Mouse (Mus musculus) CD8-positive naive resting alpha-beta T cell, adult 2 months (primary cell): Measurements from ENCODE around the gene Ptafr.

Experiments used
- DNase-seq, 2 experiments: peaks; one replicate each; pipeline ENCODE4 v3.0.0; 2022; ENCODE audit warnings: low read depth in 2 of 2, low spot score in 2 of 2

Gene Ptafr

DNA sequence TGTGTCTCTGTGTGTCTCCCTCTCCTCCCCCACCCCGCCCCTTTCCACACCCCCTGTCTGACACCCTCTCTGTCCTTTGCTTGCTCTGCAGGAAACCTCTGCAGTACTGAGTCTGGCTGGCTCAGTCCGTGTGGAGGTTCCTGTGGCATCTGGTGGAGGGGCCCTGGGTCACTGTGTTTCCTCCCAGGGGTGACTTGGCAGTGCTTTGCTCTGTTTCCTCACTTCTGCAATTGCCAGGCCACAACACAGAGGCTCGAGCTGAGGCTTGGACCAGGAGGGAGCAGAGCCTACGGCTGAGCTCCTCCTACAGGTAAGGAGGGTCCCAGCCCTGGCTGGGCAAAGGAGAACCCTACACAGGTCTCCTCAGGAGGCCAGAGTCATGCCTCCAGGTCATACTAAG, at the start of gene Ptafr:
Gene Ptafr, plus strand, starts transcription at position 103 of the 400 bp plus-strand sequence.
- DNase-seq, result no peak

DNA sequence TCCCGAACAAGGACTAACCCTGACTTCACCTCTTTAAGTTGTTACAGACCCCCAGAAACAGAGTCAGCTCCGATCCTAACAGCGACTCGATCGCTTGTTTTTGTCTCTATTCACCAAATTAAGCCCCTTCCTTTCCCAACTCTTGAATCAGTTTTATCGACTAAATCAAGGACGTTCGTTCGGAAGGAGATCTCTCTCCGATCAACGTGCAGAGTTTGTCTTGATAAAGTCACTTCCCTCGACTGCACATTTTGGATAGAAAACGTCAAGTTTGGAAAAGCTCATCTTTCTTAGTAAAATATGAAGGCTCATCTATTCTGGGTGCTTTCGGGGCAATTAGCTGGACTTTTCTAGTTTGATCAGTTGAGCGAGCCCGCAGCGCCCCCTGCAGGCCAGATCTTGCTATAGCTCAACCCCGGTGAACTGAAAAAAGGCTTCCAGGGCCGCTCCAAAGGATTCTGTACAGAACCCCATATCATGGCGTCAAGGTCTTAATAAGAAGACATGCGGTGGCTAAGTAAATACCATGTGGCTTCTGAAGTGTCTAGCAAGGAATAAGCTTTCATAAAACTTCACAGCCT, 49.2 kb upstream of the Ptafr start:
- DNase-seq, result peak; percentile 78 to 83

DNA sequence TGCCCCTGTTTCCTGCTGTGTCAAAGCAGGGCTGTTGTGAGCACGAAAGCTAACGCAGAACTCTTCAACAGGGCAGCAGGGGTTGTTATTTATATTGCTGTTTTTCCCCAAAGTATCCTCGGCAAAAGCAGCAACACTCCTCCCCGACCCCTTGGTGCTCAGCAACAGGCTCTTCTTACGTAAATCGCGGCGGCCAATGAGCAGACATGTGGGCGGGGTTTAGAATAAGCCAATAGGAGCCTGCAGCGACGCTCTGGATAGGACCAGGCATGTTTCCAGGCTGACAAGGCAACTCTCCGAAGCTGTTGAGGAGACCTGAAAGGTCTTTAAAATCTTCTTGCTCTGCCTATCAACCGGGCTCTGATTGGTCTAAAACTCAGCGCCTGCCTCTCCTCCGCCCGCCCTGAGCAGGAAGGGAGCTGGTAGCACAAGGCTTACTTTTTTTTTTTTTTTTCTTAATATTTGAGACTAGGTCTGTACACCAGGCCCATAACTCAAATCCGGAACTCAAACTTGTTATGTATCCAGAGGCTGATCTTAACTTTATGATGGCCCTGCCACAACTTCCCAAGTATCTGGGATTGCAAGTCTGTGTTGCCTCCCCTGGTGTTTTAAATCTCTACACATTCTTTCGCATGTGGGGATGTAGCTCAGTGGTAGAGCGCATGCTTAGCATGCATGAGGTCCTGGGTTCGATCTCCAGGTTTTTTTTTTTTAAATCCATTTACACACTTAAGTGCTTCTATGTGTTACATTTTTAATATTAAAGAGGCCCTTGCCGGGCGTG, 48.3 kb upstream of the Ptafr start:
- DNase-seq, result peak; percentile 83 to 87

DNA sequence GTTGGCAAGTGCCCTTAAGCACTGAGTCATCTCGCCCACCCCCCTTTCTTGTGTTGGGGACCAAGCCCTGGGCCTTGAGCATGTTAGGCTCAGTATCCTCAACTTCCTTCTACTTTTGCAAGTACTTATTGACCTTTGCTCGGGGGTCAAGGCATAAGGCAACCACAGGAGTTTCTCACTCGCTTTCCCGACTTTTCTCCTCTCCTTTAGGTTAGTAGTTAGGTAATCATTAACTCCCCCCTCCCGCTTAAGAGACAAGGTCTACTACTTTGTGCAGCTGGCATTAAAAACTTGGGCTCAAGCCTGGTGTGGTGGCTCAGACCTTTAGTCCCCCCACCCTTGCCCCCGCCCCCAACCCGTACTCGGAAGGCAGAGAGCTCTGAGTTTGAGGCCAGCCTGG, 45.8 kb upstream of the Ptafr start:
- DNase-seq, result no peak

DNA sequence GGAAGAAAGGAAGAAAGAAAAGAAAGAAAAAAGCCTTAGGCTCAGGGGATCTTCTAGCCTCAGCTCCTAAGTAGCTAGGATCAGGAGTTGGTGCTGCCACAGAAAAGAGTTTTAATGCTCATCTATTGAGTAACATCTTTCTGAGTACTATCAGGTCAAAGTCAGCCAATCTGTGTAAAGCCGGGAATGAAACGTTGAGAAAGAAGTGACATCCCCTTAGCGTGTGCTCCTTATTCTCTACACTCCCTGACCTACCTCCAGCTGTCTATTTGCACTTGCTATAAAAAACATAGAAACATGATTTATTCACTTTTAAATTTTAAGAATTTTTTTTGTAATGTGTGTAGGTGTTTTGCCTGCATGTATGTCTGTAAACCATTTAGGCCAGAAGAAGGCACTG, 44.7 kb upstream of the Ptafr start:
- no peak for DNase-seq

DNA sequence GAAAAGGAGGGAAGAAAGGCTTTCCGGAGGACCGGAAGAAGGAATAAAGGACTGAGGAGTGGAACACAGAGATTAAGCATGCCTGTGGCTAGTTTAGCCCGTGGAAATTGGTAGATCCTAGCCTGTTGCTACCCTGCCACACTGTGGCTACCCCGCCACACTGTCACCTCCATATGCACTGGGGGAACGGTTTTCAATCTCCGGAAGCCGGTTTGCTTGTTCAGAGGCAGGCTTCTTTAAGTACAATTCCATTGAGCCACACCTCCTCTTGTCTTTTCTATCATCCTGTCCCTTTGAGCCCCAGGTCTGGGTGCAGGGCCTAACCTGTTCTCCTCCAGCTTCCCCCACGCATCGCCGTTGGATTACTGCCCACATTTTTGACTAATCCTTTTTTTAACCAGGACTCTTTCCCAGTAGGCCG, 39.5 kb upstream of the Ptafr start:
- DNase-seq, result no peak

DNA sequence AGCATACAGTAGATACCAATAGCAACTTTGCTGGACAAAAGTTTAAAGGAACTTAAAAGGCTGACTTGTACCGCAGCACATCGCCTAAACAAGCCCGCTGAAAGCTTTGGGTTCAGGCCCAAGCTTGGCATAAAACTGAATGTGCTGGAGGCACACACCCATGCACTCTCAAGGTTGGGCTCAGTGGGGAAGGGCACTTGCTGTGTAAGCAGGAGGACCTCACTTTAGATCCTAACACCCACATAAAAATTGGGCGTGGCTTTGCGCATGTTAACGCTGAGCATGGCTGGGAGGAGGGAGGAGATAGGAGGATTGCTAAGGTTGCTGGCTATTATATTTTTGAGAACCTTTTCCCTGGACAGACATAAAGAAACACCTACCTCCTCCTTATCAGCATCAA, 39.1 kb upstream of the Ptafr start:
- DNase-seq, result no peak

DNA sequence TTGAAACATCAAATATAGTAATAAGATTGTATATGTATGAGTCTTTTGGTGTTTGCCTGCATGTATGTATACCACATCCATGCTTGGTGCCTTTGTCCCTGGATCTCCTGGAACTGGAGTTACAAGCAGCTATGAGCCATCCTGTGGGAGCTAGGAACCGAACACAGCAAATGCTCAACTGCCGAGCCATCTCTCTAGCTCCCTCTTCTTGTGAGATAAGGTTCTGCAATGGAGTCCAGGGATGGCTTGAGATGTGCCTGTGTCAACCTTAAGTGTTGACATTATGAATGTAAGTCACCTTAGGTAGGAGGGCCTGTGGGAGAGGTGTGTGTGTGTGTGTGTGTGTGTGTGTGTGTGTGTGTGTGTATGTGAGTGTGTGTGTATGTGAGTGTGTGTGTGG, 37.2 kb upstream of the Ptafr start:
- peak in 1 of 2 experiments; percentile 20 for DNase-seq

DNA sequence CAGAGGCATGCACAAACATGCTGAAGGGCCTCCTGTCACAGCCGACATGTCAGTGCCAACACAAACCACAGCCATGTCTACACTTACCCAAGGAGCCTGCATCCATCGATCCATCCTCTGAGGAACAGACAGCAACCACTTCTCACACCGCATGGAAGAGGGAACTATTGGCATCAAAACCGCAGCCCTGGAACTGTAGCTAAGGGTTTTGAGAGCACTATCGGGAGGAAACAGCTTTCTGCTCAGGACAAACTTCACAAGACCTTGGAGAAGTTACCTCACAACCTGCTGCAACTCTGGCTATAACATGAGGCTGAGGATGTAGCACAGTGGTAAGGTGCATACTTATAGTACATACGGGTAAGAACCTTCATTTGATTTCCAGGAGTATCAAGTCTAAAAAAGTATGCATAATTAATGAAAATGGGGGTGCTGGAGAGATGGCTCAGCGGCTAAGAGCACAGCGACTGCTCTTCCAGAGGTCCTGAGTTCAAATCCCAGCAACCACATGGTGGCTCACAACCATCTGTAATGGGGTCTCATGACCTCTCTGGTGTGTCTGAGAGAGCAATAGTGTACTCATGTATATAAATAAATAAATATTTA, 35.8 kb upstream of the Ptafr start:
- no peak for DNase-seq

DNA sequence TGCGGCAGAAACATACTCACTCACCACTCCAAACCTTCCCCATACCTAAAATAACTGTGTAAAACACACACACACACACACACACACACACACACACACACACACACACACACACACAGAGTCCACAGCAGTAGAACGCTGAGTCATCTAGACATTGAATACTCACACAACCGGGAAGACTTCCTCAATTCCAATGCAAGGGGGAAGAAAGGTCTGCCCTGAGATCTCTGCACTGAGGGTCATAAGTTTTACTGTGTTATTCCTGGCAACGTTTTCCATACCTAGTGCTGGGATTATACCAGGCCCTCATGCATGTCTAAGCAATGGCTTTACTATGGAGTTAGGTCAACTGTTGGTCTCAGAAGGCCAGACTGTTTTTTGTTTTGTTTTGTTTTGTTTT, 34.5 kb upstream of the Ptafr start:
- no peak for DNase-seq

DNA sequence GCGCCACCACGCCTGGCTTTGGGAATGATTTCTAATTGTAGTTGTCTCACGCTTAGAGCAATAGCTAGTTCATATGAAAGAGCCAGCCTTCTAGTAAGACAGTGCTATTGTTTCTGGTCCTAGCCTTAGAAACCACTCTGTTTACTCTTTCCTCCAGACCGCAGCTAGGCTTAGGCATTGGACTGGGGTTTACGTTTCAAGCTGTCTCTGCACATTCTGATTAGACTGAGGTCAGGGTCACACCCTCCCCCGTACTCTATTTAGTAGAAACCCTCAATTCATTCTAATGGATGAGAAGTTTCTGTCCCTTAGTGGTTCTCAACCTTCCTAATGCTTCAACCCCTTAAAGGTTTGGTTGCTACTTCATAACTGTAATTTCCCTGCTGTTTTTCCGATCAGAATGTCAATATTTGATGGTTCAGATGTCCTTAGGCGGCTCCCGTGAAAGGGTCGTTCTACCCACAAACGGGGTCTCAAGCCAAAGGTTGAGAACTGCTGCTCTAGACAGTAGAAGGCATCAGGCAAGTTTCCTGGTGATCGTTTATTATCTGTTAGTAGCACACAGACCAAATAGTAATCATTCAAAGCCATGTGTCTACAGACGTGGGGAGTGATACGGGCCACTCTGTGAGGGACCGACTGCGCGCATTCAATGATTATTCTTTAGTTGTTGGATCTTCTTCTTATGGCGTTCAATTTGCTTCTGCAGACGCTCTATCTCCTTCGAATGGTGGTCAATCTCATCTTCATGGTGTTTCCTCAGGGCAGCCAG, 33.6 kb upstream of the Ptafr start:
- DNase-seq, result no peak

DNA sequence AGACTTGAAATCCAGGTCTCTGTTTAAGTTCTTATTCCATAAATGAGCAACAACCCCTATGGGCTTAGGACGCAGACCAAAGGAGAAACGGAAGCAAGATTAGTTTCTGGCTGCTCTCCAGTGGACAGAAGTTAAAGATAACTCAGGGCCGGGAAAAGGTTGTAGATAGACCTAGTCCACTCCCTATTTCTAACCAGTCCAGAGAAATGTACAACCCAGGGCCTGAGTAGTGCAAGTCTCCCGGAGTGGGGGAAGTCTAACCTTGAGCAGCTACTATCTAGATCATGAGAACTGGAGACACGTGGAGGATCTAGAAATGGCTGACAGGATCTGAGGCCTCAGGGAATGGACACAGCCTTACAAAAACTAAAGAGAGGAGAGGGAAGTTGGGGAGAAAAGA, 31.4 kb upstream of the Ptafr start:
- no peak for DNase-seq

DNA sequence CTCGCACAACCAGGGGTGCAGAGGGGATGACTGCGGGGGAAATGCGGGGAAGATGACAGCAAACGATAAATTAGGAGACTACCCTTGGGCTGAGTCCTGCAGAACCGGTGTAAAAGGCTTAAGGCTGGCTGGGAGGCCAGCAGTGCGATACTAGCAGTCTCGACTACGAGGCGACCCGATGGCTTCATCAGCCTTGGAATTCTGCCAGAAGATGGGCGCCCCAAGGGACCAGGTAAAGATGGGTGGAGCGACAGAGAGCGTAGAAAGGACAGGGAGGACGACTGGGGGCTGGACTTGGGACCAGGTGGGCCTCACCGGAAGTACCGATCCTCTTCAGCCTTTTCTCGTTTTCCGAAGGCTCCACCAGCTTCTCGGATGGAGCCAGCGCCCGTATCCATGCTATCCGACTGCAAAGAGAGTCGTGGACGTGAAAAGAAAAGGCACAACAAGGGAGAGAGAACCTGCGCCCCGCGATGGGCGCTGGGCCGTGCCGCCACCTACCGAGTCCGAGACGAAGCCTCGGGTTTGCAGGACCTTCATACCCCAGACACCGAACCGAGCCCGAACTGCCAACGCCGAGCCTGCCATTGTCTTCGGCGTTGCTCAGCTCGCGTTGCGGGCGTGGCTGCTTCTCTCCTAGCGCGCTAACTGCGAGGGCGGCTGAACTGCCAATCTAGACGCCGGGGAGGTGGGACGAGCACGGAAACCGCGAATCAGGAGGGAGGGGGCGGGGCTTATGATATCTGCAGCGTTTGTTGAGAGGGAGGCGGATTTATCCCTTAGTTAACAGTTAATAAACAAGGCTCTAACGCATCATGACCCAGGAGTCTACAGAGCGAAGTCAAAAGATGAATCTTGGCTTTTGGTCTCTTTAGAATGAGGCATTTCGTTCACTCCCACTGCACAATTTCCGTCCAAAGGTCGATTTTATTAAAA, 30.6 kb upstream of the Ptafr start, which contains the start of gene Atpif1:
Gene Atpif1, minus strand, starts transcription at position 679 of the 936 bp plus-strand sequence.
- peak; percentile 78 to 82 for DNase-seq

DNA sequence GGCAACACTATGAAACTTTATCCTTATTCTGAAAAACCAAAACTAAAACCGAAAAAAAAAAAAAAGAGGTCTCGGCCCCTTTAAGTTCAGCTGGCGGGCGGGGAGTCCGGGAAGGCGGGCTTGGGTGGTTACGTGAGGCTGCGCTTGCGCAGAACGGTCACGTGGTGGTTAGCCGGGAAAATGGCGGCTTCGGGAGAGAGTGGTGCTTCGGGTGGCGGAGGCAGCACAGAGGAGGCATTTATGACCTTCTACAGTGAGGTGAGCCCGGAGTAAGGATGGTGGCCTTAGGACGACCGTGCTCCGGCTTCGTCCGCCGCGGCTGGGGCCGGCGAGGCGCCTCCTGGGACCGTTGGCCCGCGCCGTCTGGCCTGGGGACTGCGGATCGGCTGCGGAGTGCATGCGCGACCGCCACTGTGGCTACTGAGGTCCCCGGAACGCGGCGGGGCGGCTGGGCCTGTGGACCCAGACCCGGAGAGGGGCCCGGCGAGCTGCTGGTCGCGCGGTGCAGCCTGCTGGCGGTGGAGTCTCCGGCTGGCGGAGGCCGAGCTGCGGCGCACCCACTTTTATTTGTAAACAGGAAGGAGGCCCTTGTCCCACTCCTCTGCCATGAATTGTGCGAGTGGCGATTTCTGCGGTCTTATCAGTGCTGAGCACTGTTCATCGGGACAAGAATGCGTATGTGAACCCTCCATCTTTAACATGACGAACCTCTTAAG, 28.3 kb upstream of the Ptafr start, which contains the start of gene Dnajc8:
Gene Dnajc8, plus strand, starts transcription at position 145 of the 716 bp plus-strand sequence.
- peak; percentile 89 to 92 for DNase-seq

DNA sequence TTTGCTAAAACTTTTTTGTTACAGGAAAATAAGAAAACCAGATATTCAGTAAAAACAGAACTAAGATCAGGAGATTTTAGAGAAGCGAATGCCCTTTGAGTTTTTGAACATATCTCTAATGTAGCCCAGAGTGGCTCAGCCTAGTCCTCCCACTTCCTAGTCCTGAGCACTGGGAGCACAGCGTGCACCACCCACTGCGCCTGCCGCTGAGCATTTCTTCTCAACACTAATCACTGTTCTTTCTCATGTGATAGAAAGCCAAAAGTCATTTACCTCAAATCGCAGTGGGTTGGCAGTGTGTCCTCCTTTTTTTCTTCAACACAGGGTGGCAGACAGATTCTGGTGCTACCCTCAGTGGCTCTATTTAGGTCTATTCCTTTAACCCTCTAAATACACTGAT, 24.4 kb upstream of the Ptafr start:
- no peak for DNase-seq

DNA sequence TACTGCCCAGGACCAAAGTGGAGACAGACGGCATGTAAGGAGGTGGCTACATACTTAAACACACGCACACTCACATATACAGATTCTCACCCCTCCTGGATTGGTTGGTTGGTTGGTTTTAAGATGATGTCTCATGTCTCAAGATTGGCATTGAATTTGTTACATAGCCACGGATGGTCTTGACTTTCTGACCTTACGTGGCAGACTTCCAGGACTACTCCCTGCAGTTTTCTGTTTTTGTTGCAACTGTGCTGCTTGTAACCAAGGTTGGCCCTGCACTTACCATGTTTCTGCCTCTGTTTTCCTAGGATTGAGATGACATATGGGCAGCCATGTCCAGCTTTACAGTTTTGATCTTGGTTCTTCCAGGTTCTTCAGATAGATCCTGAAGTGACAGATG, 22.5 kb upstream of the Ptafr start:
- DNase-seq, result no peak

DNA sequence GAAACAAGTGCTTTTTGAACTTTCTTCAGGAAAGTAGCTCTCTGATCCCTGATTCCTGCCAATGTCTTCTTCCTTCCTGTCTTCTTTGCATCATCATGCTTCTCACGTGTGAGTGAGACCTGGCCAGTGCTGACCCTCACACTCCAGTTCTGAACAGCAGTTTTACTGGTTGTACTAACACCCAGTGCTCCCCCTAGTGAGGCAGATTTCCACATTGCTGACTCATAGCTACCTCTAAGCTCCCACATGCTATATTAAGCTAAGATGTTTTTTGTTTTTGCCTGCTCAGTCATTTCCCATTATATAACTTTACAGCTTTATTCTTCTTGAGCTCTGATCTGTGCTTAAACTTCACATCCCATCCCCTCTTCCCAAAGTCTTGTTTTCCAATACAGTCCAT, 21.1 kb upstream of the Ptafr start:
- no peak for DNase-seq

DNA sequence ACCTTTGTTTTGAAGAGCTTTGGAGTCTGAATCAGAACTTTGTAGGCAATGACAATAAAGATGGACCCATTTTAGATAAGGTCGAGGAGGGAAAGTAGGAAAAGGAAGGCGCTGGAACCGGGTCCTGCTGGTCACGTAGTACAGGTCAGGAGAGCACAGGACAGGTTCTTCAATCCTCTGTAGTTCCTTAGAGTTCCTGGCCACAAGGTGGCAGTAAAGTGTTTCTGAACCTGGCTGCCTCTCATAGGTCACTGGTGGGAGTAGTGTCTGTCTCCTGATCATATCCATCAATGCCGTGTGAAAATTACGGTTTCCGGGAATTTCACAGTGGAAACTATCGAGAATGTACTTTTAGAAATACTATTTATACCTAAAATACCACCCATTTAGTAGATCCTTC, 18.0 kb upstream of the Ptafr start:
- DNase-seq, result peak; percentile 32 to 59

DNA sequence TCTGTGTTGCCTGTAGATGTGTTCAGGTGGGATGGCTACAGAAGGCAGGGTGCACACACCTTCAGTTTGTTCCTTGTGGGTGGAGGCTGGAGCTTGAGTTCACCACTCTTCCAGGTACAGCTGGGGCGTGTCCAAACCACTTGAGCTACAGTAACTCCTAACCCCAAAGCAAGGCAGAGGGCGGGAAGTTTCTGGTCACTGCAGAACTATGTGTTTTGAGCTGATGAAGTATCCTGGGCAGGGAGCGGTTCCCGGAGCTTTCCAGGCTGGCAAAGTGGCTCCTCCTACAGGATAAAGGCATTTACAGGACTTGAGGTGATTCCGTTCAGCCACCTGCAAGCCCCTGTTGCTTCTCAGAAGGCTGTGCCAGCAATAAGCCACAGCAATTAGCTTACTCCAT, 9.6 kb upstream of the Ptafr start:
- DNase-seq, result no peak

DNA sequence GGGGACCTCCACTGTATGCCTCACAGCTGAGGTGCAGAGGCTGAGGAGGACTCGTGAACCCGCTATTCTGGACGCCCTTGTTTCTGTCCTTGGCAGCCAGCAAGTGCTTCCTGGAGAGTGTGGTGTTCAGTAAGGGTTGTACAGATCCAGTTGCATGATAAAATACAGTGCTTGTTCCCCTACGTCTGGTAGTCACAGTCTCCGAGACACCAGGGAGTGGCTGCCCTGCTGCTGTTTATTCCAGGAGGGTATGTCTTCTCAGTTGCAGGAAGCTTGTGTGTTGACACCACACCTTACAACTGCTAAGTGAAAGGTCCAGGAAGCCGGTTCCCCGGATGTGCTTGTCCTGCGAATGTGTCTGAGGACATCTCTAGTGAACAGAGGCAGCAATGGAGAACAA, 9.2 kb upstream of the Ptafr start:
- DNase-seq, result no peak
